19 mouse cellular contexts compared by ENCODE assay signal in genomic region chr6:101931768-101932167, GRCm38 (mm10).
"Had no signal": no experiment of that assay in that cellular context is flagged by ENCODE, and none has a peak within 500 bp of the region (broad histone marks: within the 10 kb centered on the region; RNA-seq: fewer than 3 reads in every experiment).

No protein-coding gene starts in this region.

- H3K27ac ChIP-seq: liver, embryonic 15.5 days; lung, embryonic 15.5 days; macrophage; midbrain, embryonic 13.5 days; midbrain, embryonic 15.5 days; neural tube, embryonic 12.5 days; stomach, embryonic 15.5 days; stomach, postnatal 0 days had no signal

- H3K4me3 ChIP-seq: liver, embryonic 15.5 days; lung, embryonic 15.5 days; megakaryocyte, embryonic 14.5 days; midbrain, embryonic 13.5 days; midbrain, embryonic 15.5 days; neural tube, embryonic 12.5 days; stomach, embryonic 15.5 days had no signal

- H3K9me3 ChIP-seq: liver, embryonic 15.5 days; lung, embryonic 15.5 days; megakaryocyte, embryonic 14.5 days; midbrain, embryonic 13.5 days; midbrain, embryonic 15.5 days; neural tube, embryonic 12.5 days; stomach, embryonic 15.5 days had no signal

- H3K27me3 ChIP-seq: liver, embryonic 15.5 days; lung, embryonic 15.5 days; megakaryocyte, embryonic 14.5 days; midbrain, embryonic 13.5 days; midbrain, embryonic 15.5 days; neural tube, embryonic 12.5 days; stomach, embryonic 15.5 days had no signal

- H3K36me3 ChIP-seq: liver, embryonic 15.5 days; lung, embryonic 15.5 days; midbrain, embryonic 13.5 days; midbrain, embryonic 15.5 days; neural tube, embryonic 12.5 days; stomach, embryonic 15.5 days had no signal

- H3K4me1 ChIP-seq: liver, embryonic 15.5 days; lung, embryonic 15.5 days; megakaryocyte, embryonic 14.5 days; midbrain, embryonic 13.5 days; midbrain, embryonic 15.5 days; neural tube, embryonic 12.5 days; stomach, embryonic 15.5 days had no signal

- DNase-seq: liver, postnatal 0 days; lung, adult 2 months; lung, postnatal 14 days; lung, postnatal 36 days; right cerebral cortex, postnatal 25 days; thymus, adult 18-20 months; thymus, postnatal 14 days; thymus, postnatal 36 days had no signal

- H3K4me2 ChIP-seq: liver, embryonic 15.5 days; lung, embryonic 15.5 days; midbrain, embryonic 11.5 days; midbrain, embryonic 13.5 days; midbrain, embryonic 15.5 days; neural tube, embryonic 12.5 days; stomach, embryonic 15.5 days had no signal

- ATAC-seq: liver, postnatal 0 days; lung, postnatal 0 days; midbrain, embryonic 13.5 days; midbrain, embryonic 15.5 days had no signal

- H3K9ac ChIP-seq: liver, embryonic 15.5 days; liver, postnatal 0 days; lung, embryonic 15.5 days; midbrain, embryonic 13.5 days; midbrain, embryonic 15.5 days; neural tube, embryonic 12.5 days; stomach, embryonic 15.5 days had no signal
